Mouse (Mus musculus) forebrain, embryonic 11.5 days (tissue): ENCODE results near the gene Myo9b. TPM values are rescaled to one million over a fixed set of nuclear protein-coding genes. Genes with fewer than 3 reads are reported as not detected.
"Not testable (repeated sequence)": the region's sequence is repeated elsewhere in the genome, so short reads cannot be mapped to it uniquely, and the experiment has no call there.

Experiments used
- ATAC-seq: fragments of 200-750 bp; cut with Nextera tagmentation; replicated peaks from 2 replicates; pipeline ENCODE4 v1.8.0; 2017; ENCODE audit warnings: moderate TSS enrichment; ENCODE audit not compliant: low FRiP score
- DNase-seq: peaks from one replicate; pipeline ENCODE4 v3.0.0-alpha.2; 2017; ENCODE audit warnings: low spot score
- H3K27ac ChIP-seq: fragments of 300-500 bp; sonication (generic); 2 replicates; pipeline ENCODE4 v1.5.1; 2014; ENCODE audit warnings: low read depth, low read length
- H3K27me3 ChIP-seq: fragments of 300-500 bp; sonication (generic); 2 replicates; pipeline ENCODE4 v1.6.1; 2014; ENCODE audit warnings: mild to moderate bottlenecking, low read length, mixed read lengths; ENCODE audit not compliant: control insufficient read depth, insufficient read depth
- H3K36me3 ChIP-seq: fragments of 300-500 bp; sonication (generic); 2 replicates; pipeline ENCODE4 v1.6.1; 2014; ENCODE audit warnings: mild to moderate bottlenecking, low read length, moderate library complexity, mixed read lengths; ENCODE audit not compliant: control insufficient read depth, insufficient read depth
- H3K4me1 ChIP-seq: fragments of 300-500 bp; sonication (generic); replicated peaks from 2 replicates; pipeline ENCODE4 v1.6.1; 2014; ENCODE audit warnings: low read length, mixed read lengths; ENCODE audit not compliant: control insufficient read depth, insufficient read depth
- H3K4me2 ChIP-seq: fragments of 300-500 bp; sonication (generic); 2 replicates; pipeline ENCODE4 v1.6.1; 2014; ENCODE audit warnings: low read depth, mild to moderate bottlenecking, low read length, moderate library complexity, mixed read lengths; ENCODE audit not compliant: severe bottlenecking
- H3K4me3 ChIP-seq: fragments of 300-500 bp; sonication (generic); 2 replicates; pipeline ENCODE4 v1.5.1; 2014; ENCODE audit warnings: low read depth, low read length
- H3K9ac ChIP-seq: fragments of 300-500 bp; sonication (generic); 2 replicates; pipeline ENCODE4 v1.6.1; 2014; ENCODE audit warnings: low read length
- H3K9me3 ChIP-seq: fragments of 300-500 bp; sonication (generic); 2 replicates; pipeline ENCODE4 v1.6.1; 2016; ENCODE audit warnings: low read length, mixed read lengths; ENCODE audit not compliant: control insufficient read depth
- WGBS: fragments of 180-500 bp; shearing (Covaris S2); extraction: QIAGEN DNeasy Blood & Tissue Kit; methylation state at CpG from one replicate; pipeline ENCODE4 v1.1.7; 2014; 5-methylcytosine and 5-hydroxymethylcytosine counted together
- polyA plus RNA-seq: library from polyadenylated mRNA; unstranded; fragments of >200 nt; fragmentation: Nextera tagmentation; extraction: Ambion mirVana; gene quantifications from 2 replicates; pipeline ENCODE4 v1.2.1, GENCODE M21; 2014

Myo9b gene
- polyA plus RNA-seq, 1 experiment from 2014 or later: 24.3 TPM

- DNase-seq: no peak
- ATAC-seq: no peak
- no peaks in the 10 kb centered on the region for H3K9me3 ChIP-seq
- H3K4me1 ChIP-seq: no peaks in the 10 kb centered on the region
- H3K27me3 ChIP-seq: no peaks in the 10 kb centered on the region
- no peak overlapping the region for H3K4me2 ChIP-seq
- H3K4me3 ChIP-seq: no peak overlapping the region
- no peak overlapping the region for H3K9ac ChIP-seq
- no peaks in the 10 kb centered on the region; the same call in 1 of the 2 replicates for H3K36me3 ChIP-seq
- WGBS: 91% methylated on average over 7 of the region's 7 CpGs
- H3K27ac ChIP-seq: no peak overlapping the region
These were observed 16.6 kb downstream of the Myo9b start for GRCm38 (mm10) chr8:71289098-71289497.

GRCm38 (mm10) chr8:71290211-71290610 is 17.7 kb downstream of the Myo9b start:
- H3K27me3 ChIP-seq: no peaks in the 10 kb centered on the region
- DNase-seq (no peak), ATAC-seq (no peak)
- no peak overlapping the region for H3K9ac ChIP-seq
- no peaks in the 10 kb centered on the region; the same call in 1 of the 2 replicates for H3K36me3 ChIP-seq
- no peaks in the 10 kb centered on the region for H3K9me3 ChIP-seq
- no peak overlapping the region for H3K27ac ChIP-seq
- 97% methylated on average over 21 of the region's 21 CpGs for WGBS
- H3K4me3 ChIP-seq: no peak overlapping the region
- no peaks in the 10 kb centered on the region for H3K4me1 ChIP-seq
- no peak overlapping the region for H3K4me2 ChIP-seq

DNA sequence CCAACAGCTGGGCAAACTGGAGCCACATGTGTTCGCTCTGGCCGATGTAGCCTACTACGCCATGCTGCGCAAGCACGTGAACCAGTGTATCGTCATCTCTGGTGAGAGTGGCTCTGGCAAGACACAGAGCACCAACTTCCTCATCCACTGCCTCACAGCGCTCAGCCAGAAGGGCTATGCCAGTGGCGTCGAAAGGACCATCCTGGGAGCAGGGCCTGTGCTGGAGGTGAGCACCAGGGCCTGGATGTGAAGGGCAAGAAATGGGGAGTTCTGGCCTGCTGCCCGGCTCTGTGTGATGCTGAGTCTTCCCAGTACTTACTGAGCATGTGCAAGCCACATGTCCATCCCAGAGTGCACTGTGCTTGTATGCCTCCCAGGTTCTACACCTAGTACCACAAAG is 18.4 kb downstream of the Myo9b start:
- 97% methylated on average over 10 of the region's 10 CpGs for WGBS
- no peak for ATAC-seq
- Histone ChIP-seq H3K27me3 (no peaks in the 10 kb centered on the region), H3K4me1 (no peaks in the 10 kb centered on the region), H3K9me3 (no peaks in the 10 kb centered on the region), H3K36me3 (no peaks in the 10 kb centered on the region; the same call in 1 of the 2 replicates), H3K27ac (no peak overlapping the region), H3K9ac (no peak overlapping the region), H3K4me3 (no peak overlapping the region), H3K4me2 (no peak overlapping the region)
- DNase-seq: no peak

DNA sequence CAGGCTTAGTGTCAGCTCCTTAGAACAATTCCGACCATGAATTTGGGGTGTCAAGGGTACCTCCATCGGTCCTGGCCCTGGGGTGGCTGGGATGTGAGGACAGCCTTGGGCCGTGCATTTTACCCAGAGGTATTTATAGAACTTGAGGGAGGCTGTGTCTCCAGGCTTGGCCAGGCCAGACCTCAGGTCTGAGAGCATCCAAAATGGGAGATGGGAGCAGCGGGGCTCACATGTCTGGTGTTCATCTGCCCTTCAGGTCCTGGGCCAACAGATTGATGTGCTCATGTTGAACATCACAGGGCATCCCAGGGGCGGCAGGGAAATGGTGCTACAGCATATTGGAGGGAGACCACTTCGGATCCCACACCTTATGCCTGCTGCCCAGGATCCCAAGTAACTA is 18.8 kb downstream of the Myo9b start:
- Histone ChIP-seq H3K4me3 (no peak overlapping the region), H3K27me3 (no peaks in the 10 kb centered on the region), H3K27ac (no peak overlapping the region), H3K36me3 (no peaks in the 10 kb centered on the region; the same call in 1 of the 2 replicates), H3K9me3 (no peaks in the 10 kb centered on the region), H3K9ac (no peak overlapping the region), H3K4me1 (no peaks in the 10 kb centered on the region), H3K4me2 (no peak overlapping the region)
- ATAC-seq (no peak), DNase-seq (no peak)
- WGBS: 94% methylated on average over 6 of the region's 6 CpGs

GRCm38 (mm10) chr8:71293930-71294329 is 21.4 kb downstream of the Myo9b start:
- H3K9ac ChIP-seq, H3K4me2 ChIP-seq, DNase-seq, H3K27ac ChIP-seq, H3K27me3 ChIP-seq, H3K4me3 ChIP-seq, H3K36me3 ChIP-seq, ATAC-seq, H3K9me3 ChIP-seq, H3K4me1 ChIP-seq: not testable (repeated sequence)
- 97% methylated on average over 3 of the region's 3 CpGs for WGBS

DNA sequence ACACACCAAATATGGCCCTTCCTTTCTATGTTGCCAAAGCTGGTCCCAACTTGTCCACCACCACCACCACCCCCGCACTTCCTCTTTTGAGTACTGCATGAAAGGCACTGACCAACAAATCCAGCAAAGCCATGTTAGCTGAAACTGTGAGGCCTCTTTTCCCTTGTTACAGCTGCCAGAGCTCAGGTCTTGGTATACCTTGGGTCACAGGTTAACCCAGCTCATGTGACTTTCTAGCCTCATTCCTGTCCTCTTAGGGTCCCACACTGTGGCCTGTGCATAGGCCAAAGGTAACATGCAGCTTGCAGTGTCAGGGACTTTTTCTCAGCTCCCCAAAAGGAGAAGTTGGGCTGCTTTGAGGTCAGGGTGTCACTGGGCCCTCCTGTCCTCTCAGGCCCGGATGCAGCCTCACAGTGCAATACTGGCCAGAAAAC is 23.7 kb downstream of the Myo9b start:
- no peaks in the 10 kb centered on the region for H3K9me3 ChIP-seq
- ATAC-seq (no peak), DNase-seq (no peak)
- 94% methylated on average over 2 of the region's 2 CpGs for WGBS
- H3K9ac ChIP-seq: no peak overlapping the region
- H3K4me2 ChIP-seq: no peak overlapping the region
- H3K4me3 ChIP-seq: no peak overlapping the region
- H3K27me3 ChIP-seq: no peaks in the 10 kb centered on the region
- H3K27ac ChIP-seq: no peak overlapping the region
- no peaks in the 10 kb centered on the region; the same call in 1 of the 2 replicates for H3K36me3 ChIP-seq
- no peaks in the 10 kb centered on the region for H3K4me1 ChIP-seq

GRCm38 (mm10) chr8:71296784-71297183 is 24.3 kb downstream of the Myo9b start:
- Histone ChIP-seq H3K4me1 (no peaks in the 10 kb centered on the region), H3K36me3 (no peaks in the 10 kb centered on the region; the same call in 1 of the 2 replicates), H3K27me3 (no peaks in the 10 kb centered on the region), H3K9ac (no peak overlapping the region), H3K9me3 (no peaks in the 10 kb centered on the region; the same call in 1 of the 2 replicates), H3K4me2 (no peak overlapping the region), H3K27ac (no peak overlapping the region), H3K4me3 (no peak overlapping the region)
- ATAC-seq (no peak), DNase-seq (no peak)
- 94% methylated on average over 2 of the region's 2 CpGs for WGBS

GRCm38 (mm10) chr8:71297439-71297838 is 24.9 kb downstream of the Myo9b start:
- Histone ChIP-seq H3K9me3 (no peaks in the 10 kb centered on the region; the same call in 1 of the 2 replicates), H3K4me1 (no peaks in the 10 kb centered on the region), H3K9ac (no peak overlapping the region), H3K27ac (no peak overlapping the region), H3K4me3 (no peak overlapping the region), H3K36me3 (no peaks in the 10 kb centered on the region; the same call in 1 of the 2 replicates), H3K4me2 (no peak overlapping the region), H3K27me3 (no peaks in the 10 kb centered on the region)
- no peak for ATAC-seq
- DNase-seq: no peak
- 93% methylated on average over 1 of the region's 1 CpGs for WGBS

GRCm38 (mm10) chr8:71299716-71300115 is 27.2 kb downstream of the Myo9b start:
- no peaks in the 10 kb centered on the region for H3K27me3 ChIP-seq
- no peaks in the 10 kb centered on the region; the same call in 1 of the 2 replicates for H3K36me3 ChIP-seq
- no peak overlapping the region for H3K27ac ChIP-seq
- H3K9ac ChIP-seq: no peak overlapping the region
- 94% methylated on average over 3 of the region's 3 CpGs for WGBS
- DNase-seq (no peak), ATAC-seq (no peak)
- no peaks in the 10 kb centered on the region; the same call in 1 of the 2 replicates for H3K9me3 ChIP-seq
- no peaks in the 10 kb centered on the region for H3K4me1 ChIP-seq
- H3K4me2 ChIP-seq: no peak overlapping the region
- H3K4me3 ChIP-seq: no peak overlapping the region
